Mouse (Mus musculus) right cerebral cortex, postnatal 36 days (tissue): ENCODE results near the gene Pom121l2.

ENCODE experiments used
- DNase-seq, 2 experiments: peaks; one replicate each; pipeline ENCODE4 v3.0.0; 2022; ENCODE audit warnings: low spot score in 2 of 2, mixed read lengths in 1 of 2

Gene Pom121l2

DNA sequence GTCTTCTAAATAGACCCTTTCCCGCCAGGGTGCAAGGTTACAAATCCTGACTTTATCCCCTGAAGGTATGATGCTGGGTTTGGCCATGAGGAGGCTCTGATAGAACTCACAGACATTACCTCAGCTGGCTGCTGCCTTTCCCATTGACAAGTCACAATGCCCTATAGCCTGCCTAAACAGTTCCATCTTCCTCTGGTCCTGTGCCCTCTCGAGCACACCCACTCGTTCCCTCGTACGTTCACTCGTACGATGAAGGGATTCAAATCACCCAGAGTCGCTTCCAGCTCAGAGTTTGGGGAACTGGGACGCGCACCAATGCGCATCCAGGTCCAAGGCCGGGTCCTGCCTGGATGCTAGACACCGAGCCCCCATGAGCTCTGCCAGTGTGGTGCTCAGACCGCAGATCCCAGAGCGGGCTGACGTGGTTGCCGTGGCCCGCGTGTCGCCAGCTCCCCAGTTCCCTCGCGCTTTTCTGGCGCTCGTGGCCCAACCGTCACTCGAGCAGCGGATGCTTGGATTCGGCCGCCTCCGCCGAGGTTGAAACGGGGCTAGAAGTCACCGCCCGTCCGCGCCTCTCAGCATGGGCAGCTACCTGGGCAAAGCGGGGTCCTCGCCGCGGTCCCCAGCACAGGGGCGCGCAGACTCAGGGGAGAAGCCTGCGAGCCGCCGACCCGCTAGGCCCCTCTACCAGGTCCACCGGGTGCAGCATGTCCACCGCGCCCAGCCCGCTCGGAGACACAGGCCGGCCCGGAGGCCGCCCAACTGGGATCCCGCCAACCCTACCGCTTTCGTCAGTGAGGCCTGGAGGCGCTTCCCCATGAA is at the start of gene Pom121l2:
Gene Pom121l2 (plus strand): TSS at position 214 of the 822 bp plus-strand sequence.
- DNase-seq = no peak

DNA sequence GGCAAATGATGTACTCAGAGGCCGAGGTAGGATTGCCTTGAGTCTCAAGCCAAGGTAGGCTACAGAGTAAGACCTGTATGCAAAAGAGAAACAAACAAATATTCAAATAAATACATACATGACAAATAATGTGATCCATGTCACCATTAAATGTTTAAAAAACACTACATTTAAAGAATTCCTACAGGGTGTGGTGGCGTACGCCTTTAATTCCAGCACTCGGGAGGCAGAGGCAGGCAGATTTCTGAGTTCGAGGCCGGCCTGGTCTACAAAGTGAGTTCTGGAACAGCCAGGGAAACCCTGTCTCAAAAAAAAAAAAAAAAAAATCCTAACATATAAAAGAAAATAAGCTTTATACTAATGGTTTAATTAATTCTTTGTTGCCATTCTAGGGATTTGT is 49.3 kb upstream of the Pom121l2 start:
- DNase-seq = no peak

DNA sequence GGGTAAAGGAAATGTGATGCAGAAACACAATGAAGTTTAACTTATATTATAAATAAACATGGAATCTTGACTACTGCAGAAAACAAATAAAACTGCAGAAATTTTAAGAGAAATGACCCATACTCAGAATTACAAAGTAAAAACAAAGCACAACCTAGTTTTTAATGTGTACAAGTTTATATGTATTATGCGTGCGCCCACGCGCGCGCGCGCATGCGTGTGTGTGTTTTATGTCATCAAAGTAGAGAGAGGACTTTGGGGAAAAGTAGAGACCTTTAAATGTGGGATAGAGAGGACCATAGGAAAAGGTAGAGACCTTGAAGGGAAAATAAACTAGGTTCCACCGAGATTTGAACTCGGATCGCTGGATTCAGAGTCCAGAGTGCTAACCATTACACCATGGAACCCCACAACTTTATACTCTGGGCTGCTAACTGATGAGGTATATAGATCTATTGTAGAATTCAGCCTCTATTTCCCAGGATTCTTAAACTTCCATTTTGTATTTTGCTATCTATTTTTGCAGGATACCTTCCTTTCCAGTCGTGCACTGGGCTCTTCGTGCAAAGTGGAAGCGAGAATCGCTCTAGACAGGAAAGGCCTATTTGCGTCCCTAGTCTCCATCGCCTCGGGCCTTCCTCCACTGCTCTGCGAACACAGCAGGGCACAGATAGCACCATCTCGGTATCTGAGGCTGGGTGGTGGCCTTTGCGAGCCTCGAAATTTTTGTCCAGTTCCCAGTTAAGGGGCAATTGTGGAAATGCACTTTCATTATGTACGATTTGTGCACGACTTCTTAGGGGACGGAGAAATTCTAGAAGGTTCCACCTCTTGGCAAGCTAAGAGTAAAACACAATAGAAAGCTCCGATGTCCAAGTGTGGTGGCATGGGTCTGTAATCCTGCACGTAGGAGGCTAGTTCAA is 47.1 kb upstream of the Pom121l2 start:
- no peak for DNase-seq

DNA sequence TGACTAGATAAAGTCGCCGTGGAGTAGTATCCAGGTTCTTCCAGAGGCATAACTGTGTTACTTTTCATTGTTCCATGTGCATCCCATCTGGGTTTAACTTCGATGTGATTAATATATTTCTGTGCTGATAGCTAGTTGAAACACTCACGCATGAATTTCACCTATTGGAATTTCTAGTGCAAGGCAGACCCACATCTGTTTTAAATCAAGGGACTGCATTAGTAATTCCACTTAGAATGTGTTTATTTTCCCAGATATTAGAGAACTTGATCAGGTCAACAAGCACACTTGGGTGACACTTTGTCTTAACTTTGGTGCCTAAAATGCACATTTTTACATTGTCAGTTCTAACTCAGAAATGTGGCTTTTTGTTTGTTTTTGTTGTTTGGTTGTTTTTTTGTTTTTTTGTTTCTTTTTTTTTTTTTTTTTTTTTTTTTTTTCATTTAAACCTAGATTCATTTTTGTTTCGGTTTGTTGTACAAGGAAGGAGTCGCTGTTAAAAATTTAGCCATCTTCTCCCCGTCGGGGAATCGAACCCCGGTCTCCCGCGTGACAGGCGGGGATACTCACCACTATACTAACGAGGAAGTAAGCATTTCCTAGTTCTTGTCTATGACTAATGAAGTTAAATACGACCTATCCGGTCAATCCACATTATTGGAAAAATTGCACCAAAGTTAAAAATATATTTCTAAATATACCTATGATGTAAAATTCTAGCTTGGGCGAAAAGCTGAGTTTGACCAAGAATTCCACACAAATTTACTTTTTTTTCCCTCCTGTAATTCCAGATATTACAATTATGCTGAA is 45.8 kb upstream of the Pom121l2 start:
- DNase-seq = no peak

DNA sequence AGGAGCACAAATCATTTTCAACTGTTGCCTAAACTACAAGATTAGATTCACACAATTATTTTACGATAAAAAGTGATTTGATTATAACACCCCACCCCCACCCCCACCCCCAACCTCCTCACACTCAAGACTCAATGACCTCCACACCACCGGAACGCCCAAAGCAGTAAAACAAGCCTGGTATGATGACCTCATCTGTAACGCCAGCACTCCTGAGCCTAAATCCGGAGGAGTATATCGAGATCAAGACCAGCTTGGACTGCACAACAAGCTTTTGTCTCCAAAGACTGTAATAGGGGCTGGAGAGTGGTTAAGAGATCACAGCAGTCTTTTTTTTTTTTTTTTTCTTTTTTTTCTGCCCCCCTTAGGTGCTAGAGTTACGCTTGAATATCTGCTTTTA is 45.2 kb upstream of the Pom121l2 start:
- no peak for DNase-seq

DNA sequence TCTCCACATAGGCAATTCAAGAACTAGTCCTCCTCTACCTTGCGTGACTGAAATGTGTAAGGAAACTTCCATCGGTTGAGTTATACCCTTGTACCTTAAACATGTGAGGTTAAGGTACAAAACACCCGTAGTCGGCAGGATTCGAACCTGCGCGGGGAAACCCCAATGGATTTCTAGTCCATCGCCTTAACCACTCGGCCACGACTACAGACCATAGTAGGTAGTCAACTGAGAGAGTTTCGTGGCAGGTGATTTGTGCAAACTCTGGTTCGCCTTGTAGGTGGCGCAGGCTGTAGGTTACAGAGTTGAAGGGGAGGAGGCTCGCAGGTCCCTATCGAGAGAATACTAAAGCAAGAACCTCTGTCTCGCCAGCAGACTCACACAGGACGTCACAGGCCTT is 44.0 kb upstream of the Pom121l2 start:
- no peak for DNase-seq

DNA sequence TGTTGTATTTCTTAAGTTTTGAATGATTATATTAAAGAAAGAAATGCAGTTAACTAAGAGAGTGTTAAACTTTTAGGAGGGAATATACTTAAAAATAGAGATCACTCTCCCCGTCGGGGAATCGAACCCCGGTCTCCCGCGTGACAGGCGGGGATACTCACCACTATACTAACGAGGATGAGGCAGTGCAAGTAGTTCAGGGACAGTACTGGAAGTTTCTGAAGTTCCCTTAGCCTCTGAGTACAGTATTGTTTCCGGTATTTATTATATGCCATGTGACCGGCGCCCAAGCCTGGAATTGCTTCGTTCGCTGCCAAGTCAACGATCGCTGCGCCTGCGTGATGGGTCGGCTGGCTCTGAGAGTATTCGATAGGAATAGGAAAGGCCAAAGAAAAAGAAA is 40.8 kb upstream of the Pom121l2 start:
- DNase-seq = peak; percentile 86 to 89

DNA sequence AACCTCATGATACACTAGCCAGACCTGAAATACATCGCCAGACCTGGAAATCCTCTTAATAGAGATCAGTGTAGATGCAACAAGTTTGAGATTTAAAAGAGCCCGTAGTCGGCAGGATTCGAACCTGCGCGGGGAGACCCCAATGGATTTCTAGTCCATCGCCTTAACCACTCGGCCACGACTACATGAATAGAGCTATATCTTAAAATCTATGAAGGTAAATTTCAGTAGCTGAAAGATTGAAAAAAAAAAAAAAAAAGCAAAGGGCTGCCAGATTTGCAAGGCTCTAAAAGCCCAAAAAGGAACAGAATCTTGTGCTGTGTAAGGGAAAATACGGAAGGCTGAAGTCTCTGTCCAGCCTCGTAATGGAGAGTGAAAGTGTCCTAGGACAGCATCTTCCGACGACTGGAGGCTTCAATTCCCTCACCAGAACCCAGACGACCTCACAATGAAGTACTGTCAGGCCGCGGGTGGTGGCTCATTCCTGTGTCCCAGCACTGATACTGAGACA is 40.1 kb upstream of the Pom121l2 start:
- DNase-seq = peak; percentile 86 to 88

DNA sequence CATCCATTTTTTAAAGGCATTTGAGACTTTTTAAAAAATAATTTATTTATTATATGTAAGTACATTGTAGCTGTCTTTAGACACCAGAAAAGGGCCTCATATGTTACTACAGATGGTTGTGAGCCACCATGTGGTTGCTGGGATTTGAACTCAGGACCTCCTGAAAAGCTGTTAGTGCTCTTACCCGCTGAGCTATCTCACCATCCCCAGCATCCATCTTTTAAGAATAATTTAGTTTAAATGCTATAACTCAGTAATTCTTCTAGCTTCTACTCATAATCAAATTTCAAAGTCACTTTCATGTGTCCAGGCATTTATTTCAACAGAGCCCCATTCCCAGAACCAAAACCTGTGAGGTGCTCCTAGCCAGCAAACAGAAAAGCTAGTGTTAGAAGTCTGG is 37.4 kb upstream of the Pom121l2 start:
- no peak for DNase-seq

DNA sequence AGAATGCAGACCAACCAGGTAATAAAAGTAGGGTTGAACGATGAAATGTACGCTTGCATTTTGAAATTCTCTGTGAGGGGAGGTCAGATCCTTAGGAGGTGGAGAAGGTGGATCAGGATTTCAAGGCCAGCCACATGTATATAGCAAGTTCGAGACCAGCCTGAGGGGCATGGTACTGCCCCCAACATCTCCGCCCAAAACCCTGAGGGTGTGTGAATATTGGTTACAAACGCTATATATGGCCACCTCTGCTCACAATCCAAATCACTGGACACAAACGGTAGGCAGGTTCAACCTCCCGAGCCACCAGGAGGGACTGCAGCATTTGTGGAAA is 36.4 kb upstream of the Pom121l2 start:
- DNase-seq = no peak

DNA sequence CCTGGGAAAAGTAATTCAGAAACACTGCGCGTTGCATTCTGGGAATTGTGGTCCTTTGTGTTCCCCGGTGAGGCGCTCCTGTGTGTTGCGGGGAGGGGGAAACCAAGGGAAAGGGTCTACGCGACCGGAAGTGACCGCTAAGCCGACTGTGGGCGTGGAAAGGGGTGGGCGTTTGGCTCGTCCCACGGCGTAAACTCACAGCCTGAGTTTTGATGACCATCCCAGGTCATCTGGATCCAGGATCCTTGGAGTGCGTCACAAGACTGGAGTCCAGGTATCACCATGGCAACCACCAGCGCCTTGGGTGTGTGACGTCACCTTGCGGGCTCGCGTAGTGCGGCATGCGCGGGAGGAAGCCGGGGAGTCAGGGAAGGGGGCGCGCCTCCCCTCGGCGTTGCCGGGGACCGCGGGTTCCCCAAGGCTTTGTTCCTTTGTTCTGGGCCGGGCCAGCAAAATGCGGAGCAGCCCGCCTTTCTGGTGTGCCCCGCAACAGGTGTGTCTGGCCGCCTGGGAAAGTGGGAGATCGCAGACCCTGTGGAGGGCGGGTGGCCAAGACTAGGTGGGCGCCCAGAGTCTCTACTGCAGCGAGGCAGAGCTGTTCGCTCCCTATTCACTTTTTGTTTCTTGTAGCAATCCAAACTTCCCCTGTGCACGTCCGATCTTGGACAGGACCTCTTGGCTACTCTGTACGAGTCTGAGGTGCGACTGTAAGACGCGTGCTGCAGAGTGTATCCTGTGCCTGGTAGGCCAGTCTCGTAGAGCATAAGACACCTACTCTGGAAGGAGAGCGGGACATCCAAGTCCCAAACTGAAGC is 35.9 kb upstream of the Pom121l2 start, which contains the start of gene Zfp184:
Gene Zfp184 (plus strand): TSS at position 169 of the 815 bp plus-strand sequence.
- DNase-seq = peak; percentile 89

DNA sequence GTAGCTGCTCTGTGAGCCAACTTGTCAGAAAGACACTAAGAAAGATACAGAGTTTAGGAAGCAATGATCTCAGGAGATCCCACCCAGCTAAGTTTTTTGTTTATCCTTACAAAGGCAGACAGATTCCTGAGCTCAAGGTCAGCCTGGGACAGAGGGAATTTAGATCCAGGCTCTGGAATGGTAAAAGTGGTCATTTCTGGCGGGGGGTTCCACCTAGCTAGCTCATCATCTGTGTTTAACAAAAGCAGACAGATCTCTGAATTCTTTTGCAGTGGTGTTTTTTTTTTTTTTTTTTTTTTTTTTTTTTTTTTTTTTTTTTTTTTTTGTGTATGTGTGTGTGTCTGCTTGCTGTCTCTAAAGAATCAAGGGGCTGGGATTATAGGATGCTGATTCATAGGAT is 11.7 kb upstream of the Pom121l2 start:
- no peak for DNase-seq

DNA sequence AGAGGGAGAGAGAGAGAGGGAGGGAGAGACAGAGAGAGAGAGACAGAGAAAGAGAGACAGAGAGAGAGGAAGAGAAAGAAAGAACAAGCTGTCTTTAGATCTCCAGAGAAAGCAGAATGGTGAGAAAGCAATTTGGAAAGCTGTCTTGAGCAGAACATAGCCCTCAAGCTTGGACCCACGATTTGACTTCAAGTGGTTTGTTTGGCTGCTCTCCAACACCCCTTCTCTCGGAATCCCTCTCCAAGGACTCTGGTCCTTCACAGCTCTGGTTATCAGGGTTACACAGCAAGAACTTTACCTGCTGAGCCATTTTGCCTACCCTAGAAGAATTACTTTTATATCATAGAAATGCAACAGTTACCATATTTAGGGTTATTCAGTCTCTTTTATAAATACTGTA is 11.2 kb upstream of the Pom121l2 start:
- DNase-seq = no peak

DNA sequence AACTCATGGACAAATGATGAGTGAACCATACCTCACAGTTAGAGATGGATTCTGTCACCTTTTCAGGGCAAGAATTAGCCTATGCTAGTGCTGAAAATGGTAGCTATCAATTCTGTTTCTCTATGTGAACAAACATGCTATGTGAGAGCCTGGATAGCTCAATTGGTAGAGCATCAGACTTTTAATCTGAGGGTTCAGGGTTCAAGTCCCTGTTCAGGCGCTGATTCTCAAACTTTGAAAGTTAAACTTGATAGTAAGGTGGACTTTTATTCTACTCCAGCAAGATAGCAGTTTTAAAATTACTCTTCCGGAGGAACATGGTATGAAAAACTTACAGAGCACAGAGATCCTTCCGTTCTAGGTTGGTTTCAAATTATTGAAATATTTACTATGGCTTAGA is 9.4 kb upstream of the Pom121l2 start:
- DNase-seq = no peak

DNA sequence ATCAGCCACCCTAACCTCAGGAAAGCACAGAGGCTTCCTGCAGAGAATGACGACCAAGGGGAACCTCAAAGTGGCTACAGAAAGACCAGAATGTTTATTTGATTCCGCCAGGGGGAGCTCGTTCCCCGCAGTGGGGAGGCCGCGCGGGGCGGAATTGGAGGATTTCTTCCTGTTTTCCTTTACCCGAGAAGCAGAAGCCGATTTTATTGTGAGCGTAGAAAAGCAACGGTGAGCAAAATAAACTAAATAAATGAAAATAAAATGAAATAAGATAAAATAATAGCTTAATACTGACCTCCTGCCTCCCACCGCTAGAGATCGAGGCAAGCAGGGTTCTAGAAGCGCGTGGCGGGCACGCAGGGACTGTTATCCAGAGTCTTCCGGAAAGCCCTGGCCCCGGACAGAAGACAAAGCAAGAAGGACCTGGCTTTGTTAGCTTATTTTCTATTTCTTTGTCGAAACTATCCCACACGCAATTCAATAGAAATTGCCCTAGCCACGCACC is 6.7 kb upstream of the Pom121l2 start:
- DNase-seq = peak; percentile 60 to 74

DNA sequence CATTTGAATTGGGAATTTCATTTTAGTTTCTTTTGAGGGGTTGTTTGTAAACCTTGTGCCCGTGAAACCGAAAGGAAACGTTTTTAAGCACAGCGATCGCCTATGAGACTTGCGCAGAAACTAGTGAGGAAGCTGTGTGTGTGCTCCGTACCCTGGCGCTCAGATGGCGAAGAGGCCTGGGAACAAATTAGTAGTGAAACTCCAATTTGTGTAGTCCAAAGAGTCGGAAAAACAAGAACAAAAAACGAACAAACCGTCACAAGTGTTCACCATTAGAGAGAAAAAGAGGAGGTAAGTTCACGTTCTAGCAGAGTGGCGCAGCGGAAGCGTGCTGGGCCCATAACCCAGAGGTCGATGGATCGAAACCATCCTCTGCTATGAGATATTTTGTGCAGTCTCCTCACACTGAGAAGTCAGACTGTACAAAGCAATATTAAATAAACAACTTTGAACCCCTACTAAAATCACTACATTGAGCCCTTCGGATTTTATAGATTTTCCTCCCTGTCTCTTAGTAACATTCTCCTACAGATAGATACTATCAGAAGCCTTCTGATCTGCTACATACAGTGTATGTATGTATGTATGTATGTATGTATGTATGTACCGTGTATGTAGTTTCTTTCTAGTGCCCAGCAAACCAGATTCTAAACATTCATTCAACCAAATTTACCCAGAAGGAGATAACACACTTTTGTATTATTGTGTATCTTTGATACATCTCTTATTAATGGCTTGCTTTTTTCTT is 6.1 kb upstream of the Pom121l2 start:
- DNase-seq = peak; percentile 45 to 59

DNA sequence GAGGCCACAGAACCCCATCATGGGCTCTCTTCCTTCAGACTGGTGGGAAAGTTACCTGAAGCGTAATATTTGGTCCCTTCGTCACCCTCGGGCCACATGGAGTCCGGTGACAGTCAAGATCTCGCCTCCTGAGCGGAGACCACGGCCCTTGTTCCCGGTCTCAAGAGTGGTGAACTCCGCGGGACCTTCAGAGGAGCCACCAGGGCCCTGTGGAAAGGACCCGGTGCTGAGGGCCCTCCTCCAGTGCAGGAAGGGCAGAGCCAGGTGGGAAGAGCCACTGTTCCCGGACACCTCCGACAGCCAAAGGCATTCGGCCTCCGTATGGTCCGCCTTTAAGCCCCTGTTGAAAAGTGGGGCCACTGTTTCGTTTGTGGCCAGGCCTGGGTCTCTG is 804 bp downstream of the Pom121l2 start:
- no peak for DNase-seq

DNA sequence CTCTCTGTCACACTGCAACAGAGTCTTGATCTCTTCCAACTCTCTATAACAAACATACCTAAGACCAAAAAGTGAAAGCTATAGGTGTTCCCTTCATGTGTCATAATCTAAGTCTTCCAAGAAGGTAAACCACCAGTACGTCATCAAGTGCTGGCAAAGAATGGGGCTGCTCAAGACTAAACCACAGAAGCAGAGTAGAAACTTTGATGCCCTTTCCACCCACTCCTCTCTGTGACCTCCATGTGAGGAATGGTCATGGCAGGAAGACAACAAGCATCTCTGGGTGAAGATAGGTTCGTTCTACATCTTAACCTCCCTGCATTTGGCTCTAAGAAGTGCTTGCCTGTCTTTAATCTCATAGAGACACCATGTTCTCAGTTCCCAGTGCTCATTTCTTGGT is 3.5 kb downstream of the Pom121l2 start:
- DNase-seq = no peak

DNA sequence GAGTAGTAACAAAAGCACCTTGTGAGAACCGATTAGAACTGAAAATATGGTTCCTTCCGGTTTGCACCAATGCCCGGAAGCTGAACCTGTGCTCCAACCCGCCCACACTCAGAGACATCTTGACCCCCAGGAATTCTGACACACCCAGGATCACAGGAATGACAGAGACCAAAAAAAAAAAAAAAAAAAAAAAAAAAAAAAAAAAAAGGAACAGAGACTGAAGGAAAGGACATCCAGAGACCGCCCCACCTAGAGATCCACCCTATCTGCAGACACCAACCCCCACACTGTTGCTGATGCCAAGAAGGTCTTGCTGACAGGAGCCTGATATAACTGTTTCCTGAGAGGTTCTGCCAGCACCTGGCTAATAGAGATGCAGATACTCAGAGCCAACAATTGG is 11.6 kb downstream of the Pom121l2 start:
- DNase-seq = no peak
